Mouse (Mus musculus) leukemia stem cell, adult 10-12 weeks (primary cell): ENCODE measurements around the gene Olfr538. TPM values are rescaled to one million over a fixed set of nuclear protein-coding genes. Genes with fewer than 3 reads are reported as not detected.

Experiments used
- polyA plus RNA-seq: library from polyadenylated mRNA; stranded (reverse); fragments of >175 nt; gene quantifications from 2 replicates; pipeline ENCODE4 v1.2.3, GENCODE M21; 2012; ENCODE audit warnings: low replicate concordance

Gene Olfr538
- not detected in 2 replicates for polyA plus RNA-seq

DNA sequence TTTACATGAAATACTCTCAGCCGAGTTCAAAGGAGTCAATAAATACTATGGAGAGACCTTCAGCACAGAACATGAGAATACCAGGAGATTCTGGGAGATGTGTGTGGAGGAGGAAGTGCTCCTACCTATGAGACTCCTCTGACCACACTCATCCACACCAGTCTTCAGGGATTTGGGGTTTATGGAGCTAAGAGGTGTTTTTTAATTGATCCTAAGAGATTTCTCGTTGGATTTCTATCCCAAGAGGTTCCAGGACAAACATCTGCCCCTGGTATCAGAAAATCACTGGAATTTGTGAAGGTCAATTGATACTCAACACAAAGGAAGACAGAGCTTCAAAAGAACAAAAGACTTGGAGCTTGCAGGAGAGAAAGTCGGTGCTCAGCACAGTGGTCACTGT lies at the start of gene Olfr538:
Gene Olfr538 (plus strand): TSS at position 301 of the 400 bp plus-strand sequence.

GRCm38 (mm10) chr7:140600969-140601368 lies 33.3 kb downstream of the Olfr538 start, which contains the start of gene Olfr46:
Gene Olfr46 (plus strand): TSS chr7:140601269.

Other genes starting within 250 kb of the Olfr538 start
- gene Olfr525, start 247.0 kb upstream of the Olfr538 start, polyA plus RNA-seq, result not detected in 2 replicates
- gene Olfr527, start 233.9 kb upstream of the Olfr538 start, polyA plus RNA-seq, result not detected in 2 replicates
- gene Olfr60, start 206.2 kb upstream of the Olfr538 start, polyA plus RNA-seq, result 0.06 TPM in 1 of 2 replicates, not detected in the other
- not detected in 2 replicates for gene Olfr530, start 191.6 kb upstream of the Olfr538 start, polyA plus RNA-seq
- gene Olfr531, start 165.0 kb upstream of the Olfr538 start, polyA plus RNA-seq, result not detected in 2 replicates
- not detected in 2 replicates for gene Olfr532, start 146.2 kb upstream of the Olfr538 start, polyA plus RNA-seq
- not detected in 2 replicates for gene Olfr533, start 104.5 kb upstream of the Olfr538 start, polyA plus RNA-seq
- not detected in 2 replicates for gene Olfr535, start 83.7 kb upstream of the Olfr538 start, polyA plus RNA-seq
- not detected in 2 replicates for gene Olfr536, start 60.5 kb upstream of the Olfr538 start, polyA plus RNA-seq
- gene Olfr46, start 33.4 kb downstream of the Olfr538 start, polyA plus RNA-seq, result not detected in 2 replicates
- gene Olfr61, start 61.1 kb downstream of the Olfr538 start, polyA plus RNA-seq, result not detected in 2 replicates
- not detected in 2 replicates for gene Olfr53, start 78.6 kb downstream of the Olfr538 start, polyA plus RNA-seq
- not detected in 2 replicates for gene Olfr539, start 92.0 kb downstream of the Olfr538 start, polyA plus RNA-seq
- not detected in 2 replicates for gene Olfr45, start 114.1 kb downstream of the Olfr538 start, polyA plus RNA-seq
- not detected in 2 replicates for gene Olfr541, start 129.4 kb downstream of the Olfr538 start, polyA plus RNA-seq
- gene Cyp2e1, start 195.9 kb downstream of the Olfr538 start, polyA plus RNA-seq, result not detected in 2 replicates
- not detected in 2 replicates for gene Syce1, start 220.0 kb downstream of the Olfr538 start, polyA plus RNA-seq